Mouse (Mus musculus) kidney, postnatal 0 days (tissue): ENCODE data around the gene Cisd1. TPM values are rescaled to one million over a fixed set of nuclear protein-coding genes. Genes with fewer than 3 reads are reported as not detected.

Experiments
- ATAC-seq: fragments of 200-750 bp; cut with Nextera tagmentation; replicated peaks from 2 replicates; pipeline ENCODE4 v1.8.0; 2017; ENCODE audit warnings: low read depth, moderate number of reproducible peaks, moderate TSS enrichment, moderate library complexity; ENCODE audit not compliant: low FRiP score
- DNase-seq: peaks from one replicate; pipeline ENCODE4 v3.0.0-alpha.2; 2016; ENCODE audit warnings: low spot score
- H3K27ac ChIP-seq: fragments of 300-500 bp; sonication (generic); 2 replicates; pipeline ENCODE4 v1.5.1; 2014; ENCODE audit warnings: mild to moderate bottlenecking
- H3K27me3 ChIP-seq: fragments of 300-500 bp; sonication (generic); 2 replicates; pipeline ENCODE4 v1.6.1; 2014; ENCODE audit warnings: low read length, mixed read lengths; ENCODE audit not compliant: insufficient read depth
- H3K36me3 ChIP-seq: fragments of 300-500 bp; sonication (generic); 2 replicates; pipeline ENCODE4 v1.6.1; 2014; ENCODE audit warnings: low read length, mixed read lengths; ENCODE audit not compliant: insufficient read depth
- H3K4me1 ChIP-seq: fragments of 300-500 bp; sonication (generic); replicated peaks from 2 replicates; pipeline ENCODE4 v1.6.1; 2014; ENCODE audit warnings: antibody characterized with exemption, low read length, mixed read lengths; ENCODE audit not compliant: insufficient read depth
- H3K4me2 ChIP-seq: fragments of 300-500 bp; sonication (generic); 2 replicates; pipeline ENCODE4 v1.6.1; 2014; ENCODE audit warnings: mild to moderate bottlenecking, low read length, moderate library complexity, mixed read lengths
- H3K4me3 ChIP-seq: fragments of 300-500 bp; sonication (generic); replicated peaks from 2 replicates; pipeline ENCODE4 v1.5.1; 2014; ENCODE audit warnings: low read depth, low read length
- H3K9ac ChIP-seq: fragments of 300-500 bp; sonication (generic); 2 replicates; pipeline ENCODE4 v1.6.1; 2014; ENCODE audit warnings: low read depth, low read length
- H3K9me3 ChIP-seq: fragments of 300-500 bp; sonication (generic); replicated peaks from 2 replicates; pipeline ENCODE4 v1.6.1; 2016; ENCODE audit warnings: low read length, inconsistent platforms, mixed read lengths
- CTCF ChIP-seq: IDR thresholded peaks from 2 replicates; pipeline ENCODE4 v1.5.1; 2016; ENCODE audit warnings: antibody characterized with exemption, low read depth, mild to moderate bottlenecking, moderate library complexity
- WGBS: fragments of 180-500 bp; shearing (Covaris S2); extraction: QIAGEN DNeasy Blood & Tissue Kit; methylation state at CpG from one replicate; pipeline ENCODE4 v1.1.7; 2014; 5-methylcytosine and 5-hydroxymethylcytosine counted together
- polyA plus RNA-seq: library from polyadenylated mRNA; unstranded; fragments of >200 nt; fragmentation: Nextera tagmentation; extraction: Ambion mirVana; gene quantifications from 2 replicates; pipeline ENCODE4 v1.2.1, GENCODE M21; 2015

Cisd1 gene
- polyA plus RNA-seq, 1 experiment from 2014 or later = 300 TPM

DNA sequence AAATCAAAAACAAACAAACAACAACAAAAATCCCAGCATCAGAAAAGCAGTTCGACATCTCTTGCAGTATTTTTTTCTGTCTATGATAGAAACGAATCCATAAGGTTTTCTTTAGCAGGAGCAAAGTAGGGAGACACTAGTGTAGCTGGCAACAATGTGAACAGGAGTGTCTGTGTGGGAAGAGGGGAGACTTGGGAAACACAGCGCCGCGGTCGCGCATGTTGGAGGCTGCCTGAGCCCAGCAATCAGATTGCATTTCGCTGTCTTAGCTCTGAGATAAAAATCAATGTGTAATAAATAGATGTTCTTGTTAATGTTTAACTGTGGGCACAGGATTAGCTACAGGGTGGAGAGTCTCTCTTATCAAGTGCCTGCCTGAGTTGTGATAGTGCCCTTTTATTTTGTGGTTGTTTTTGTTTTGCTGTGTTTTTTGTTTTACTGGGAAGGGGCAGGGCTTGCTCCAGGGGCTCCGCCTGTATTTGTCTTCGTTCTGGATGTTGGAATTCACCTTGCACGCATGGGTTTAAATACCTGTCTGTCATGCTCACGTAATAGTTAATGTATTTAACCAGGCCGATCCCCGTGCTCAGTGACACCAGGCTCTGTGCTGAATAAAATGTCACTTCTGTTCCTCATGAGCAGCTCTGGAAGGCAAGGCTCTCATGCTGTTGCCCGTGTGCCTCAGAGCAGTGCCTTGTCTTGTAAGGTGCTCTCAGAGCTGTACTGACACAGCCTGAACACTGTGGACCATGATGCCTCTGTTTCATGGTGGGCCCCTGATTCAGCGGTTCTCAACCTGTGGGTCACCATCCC is 23.6 kb upstream of the Cisd1 start:
- H3K27me3 ChIP-seq = no peaks in the 10 kb centered on the region
- H3K9ac ChIP-seq = no peak overlapping the region
- 58% methylated on average over 16 of the region's 16 CpGs for WGBS
- peak; percentile 30 for DNase-seq
- H3K4me3 ChIP-seq = no peak overlapping the region
- peak; percentile 67 for ATAC-seq
- H3K36me3 ChIP-seq = 0 out of 2 replicates have a peak, but pooled peaks cover 3% of the 10 kb centered on the region
- no peak overlapping the region for H3K27ac ChIP-seq
- no peaks in the 10 kb centered on the region for H3K4me1 ChIP-seq
- H3K4me2 ChIP-seq = no peak overlapping the region
- TF ChIP-seq CTCF = no peak
- no peaks in the 10 kb centered on the region for H3K9me3 ChIP-seq

DNA sequence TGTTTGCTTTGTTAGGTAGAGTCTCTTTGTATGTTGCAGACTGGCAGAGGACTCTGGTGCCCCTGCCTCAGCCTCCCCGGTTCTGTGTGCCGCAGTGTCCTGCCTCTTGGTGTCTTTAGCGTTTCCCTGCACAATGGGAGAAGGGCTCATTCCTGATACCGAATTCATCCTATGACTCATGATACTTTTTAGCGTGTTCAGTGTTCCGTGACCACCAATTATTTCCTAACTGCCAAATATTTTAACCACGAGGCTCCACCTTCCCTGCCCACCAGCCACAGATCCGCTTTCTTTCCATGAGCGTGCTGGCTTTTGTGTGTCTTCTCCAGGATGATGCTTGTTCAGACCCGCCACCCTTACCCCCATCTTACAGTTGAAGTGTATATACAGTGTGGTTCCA is 19.1 kb upstream of the Cisd1 start:
- H3K27ac ChIP-seq = no peak overlapping the region
- no peak overlapping the region for H3K4me3 ChIP-seq
- no peaks in the 10 kb centered on the region for H3K27me3 ChIP-seq
- no peak overlapping the region for H3K4me2 ChIP-seq
- H3K9me3 ChIP-seq = no peaks in the 10 kb centered on the region
- DNase-seq = no peak
- WGBS = 81% methylated on average over 10 of the region's 10 CpGs
- no peak for TF ChIP-seq CTCF
- ATAC-seq = no peak
- H3K4me1 ChIP-seq = peaks cover 5% of the 10 kb centered on the region; the same call in 1 of the 2 replicates
- H3K36me3 ChIP-seq = 0 out of 2 replicates have a peak, but pooled peaks cover 3% of the 10 kb centered on the region
- no peak overlapping the region for H3K9ac ChIP-seq

DNA sequence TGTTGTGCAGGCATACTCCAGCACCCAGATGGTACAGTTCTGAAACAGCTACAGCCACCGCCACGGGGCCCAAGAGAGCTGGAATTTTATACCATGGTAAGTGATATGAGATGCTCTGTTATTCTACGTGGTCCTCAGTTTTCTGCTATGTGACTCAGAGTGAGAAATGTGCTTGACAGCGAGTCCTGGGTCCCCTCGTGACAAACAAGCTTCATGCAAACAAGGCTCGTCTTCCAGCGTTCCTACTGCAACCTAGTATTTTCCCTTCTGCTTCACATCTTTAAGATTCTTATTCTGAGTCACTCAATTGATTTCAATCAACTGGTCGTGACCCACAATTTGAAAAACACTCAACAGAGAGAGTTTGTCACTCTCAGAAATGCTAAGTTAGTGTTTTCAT is 18.7 kb upstream of the Cisd1 start:
- 0 out of 2 replicates have a peak, but pooled peaks cover 3% of the 10 kb centered on the region for H3K36me3 ChIP-seq
- TF ChIP-seq CTCF = no peak
- H3K9ac ChIP-seq = no peak overlapping the region
- ATAC-seq (no peak), DNase-seq (no peak)
- WGBS = 61% methylated on average over 8 of the region's 8 CpGs
- H3K9me3 ChIP-seq = no peaks in the 10 kb centered on the region
- H3K4me1 ChIP-seq = peaks cover 5% of the 10 kb centered on the region; the same call in 1 of the 2 replicates
- H3K4me2 ChIP-seq = no peak overlapping the region
- H3K27ac ChIP-seq = no peak overlapping the region
- no peaks in the 10 kb centered on the region for H3K27me3 ChIP-seq
- H3K4me3 ChIP-seq = no peak overlapping the region

DNA sequence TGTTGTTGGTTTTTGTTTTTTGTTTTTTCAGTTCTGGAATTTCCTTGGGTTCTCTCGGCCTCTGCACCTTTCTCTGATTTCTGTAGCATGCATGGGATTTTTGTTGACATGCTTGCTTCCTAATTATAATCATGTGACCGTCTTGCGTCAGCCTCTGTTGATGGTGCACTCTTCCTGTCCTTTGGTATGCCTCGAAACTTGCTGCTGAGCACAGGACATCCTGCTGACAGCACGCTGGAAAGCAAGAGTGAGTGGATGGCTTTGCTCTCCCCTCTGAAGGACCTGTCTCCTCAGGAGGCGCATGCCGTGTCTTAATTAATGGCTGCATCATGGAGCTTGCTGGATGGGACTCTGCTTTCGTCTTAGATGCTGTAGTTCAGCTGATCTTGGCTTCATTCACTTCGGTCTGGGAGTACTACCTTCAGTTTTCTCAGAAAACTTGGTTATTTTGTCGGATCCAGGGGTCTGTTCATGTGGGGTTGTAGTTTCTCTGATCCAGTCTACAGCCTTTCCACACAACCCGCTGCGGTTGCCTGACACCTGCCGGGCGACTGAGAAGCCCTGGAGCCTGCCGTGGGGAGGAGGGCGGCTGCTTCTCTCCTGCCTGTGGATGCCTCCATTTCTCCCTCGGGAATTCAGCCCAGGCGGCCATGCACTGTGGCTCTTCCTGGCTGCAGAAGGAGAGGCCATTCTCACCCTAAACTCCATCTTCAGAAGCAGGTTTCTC is 17.2 kb upstream of the Cisd1 start:
- WGBS = 27% methylated on average over 18 of the region's 18 CpGs

DNA sequence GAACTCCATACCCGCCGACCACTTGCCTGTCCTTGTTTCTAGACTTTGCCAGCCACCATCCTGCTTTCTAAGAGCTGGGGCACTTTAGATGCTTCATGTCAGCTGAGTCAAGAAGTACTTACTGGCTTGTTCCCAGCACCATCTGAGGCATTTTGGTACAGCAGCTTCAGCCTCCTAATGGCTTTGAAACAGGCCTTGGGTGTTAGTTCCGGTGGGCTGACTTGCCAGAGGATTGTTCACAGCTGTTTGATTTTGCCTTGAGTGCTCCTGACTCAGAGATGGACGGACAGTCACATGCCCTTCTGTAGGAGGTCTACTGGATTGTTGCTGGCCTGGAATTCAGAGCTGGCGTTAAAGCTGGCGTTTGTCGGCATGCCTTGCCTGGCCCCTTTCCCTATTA is 16.3 kb upstream of the Cisd1 start:
- H3K36me3 ChIP-seq = 0 out of 2 replicates have a peak, but pooled peaks cover 3% of the 10 kb centered on the region
- H3K9ac ChIP-seq = no peak overlapping the region
- H3K9me3 ChIP-seq = no peaks in the 10 kb centered on the region
- DNase-seq (no peak), ATAC-seq (no peak)
- no peak overlapping the region for H3K4me2 ChIP-seq
- WGBS = 50% methylated on average over 7 of the region's 7 CpGs
- H3K4me1 ChIP-seq = peaks cover 5% of the 10 kb centered on the region; the same call in 1 of the 2 replicates
- H3K27ac ChIP-seq = no peak overlapping the region
- TF ChIP-seq CTCF = no peak
- H3K4me3 ChIP-seq = no peak overlapping the region
- H3K27me3 ChIP-seq = no peaks in the 10 kb centered on the region

More for the DNA sequence above, 17.2 kb upstream of the Cisd1 start:
- no peak for ATAC-seq
- no peak for TF ChIP-seq CTCF
- Histone ChIP-seq H3K36me3 (0 out of 2 replicates have a peak, but pooled peaks cover 3% of the 10 kb centered on the region), H3K9ac (no peak overlapping the region), H3K4me1 (peaks cover 5% of the 10 kb centered on the region; the same call in 1 of the 2 replicates), H3K9me3 (no peaks in the 10 kb centered on the region), H3K4me3 (no peak overlapping the region), H3K27me3 (no peaks in the 10 kb centered on the region), H3K4me2 (0 out of 2 replicates have a peak overlapping the region, but pooled peaks have one; percentile 27), H3K27ac (no peak overlapping the region)
- DNase-seq = peak; percentile 37

DNA sequence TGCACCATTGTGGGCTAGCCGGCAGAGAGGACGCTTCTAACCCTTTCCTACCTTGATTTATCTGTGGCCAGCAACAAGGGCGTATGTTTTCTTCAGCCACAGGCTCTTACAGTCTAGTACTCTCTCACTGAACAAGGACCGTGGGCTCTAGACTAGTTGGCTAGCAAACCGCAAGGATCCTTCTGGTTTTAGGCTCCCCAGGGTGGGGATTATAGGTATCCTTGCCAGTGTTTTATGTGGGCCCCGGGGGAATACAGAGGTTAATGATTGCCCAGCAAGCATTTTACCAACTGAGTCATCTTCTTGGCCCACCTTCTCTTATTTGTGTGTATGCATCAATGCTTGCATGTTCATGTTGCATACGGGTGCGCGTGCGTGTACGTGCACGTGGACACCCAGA is 10.2 kb upstream of the Cisd1 start:
- no peak overlapping the region for H3K4me2 ChIP-seq
- H3K4me1 ChIP-seq = no peaks in the 10 kb centered on the region
- DNase-seq (no peak), ATAC-seq (no peak)
- H3K27ac ChIP-seq = no peak overlapping the region
- H3K9me3 ChIP-seq = no peaks in the 10 kb centered on the region
- 85% methylated on average over 12 of the region's 12 CpGs for WGBS
- no peak overlapping the region for H3K9ac ChIP-seq
- TF ChIP-seq CTCF = no peak
- H3K36me3 ChIP-seq = no peaks in the 10 kb centered on the region
- H3K27me3 ChIP-seq = no peaks in the 10 kb centered on the region
- no peak overlapping the region for H3K4me3 ChIP-seq
